Mouse (Mus musculus) midbrain, embryonic 16.5 days (tissue): ENCODE results near the gene Kctd19. TPM values are rescaled to one million over a fixed set of nuclear protein-coding genes. Genes with fewer than 3 reads are reported as not detected.

Experiments used
- ATAC-seq: fragments of 200-750 bp; cut with Nextera tagmentation; 2 replicates; pipeline ENCODE4 v1.8.0; 2017; ENCODE audit warnings: moderate TSS enrichment
- H3K27ac ChIP-seq: fragments of 300-500 bp; sonication (generic); 2 replicates; pipeline ENCODE4 v1.5.1; 2014; ENCODE audit warnings: mild to moderate bottlenecking, low read length, mixed read lengths
- H3K27me3 ChIP-seq: fragments of 300-500 bp; sonication (generic); 2 replicates; pipeline ENCODE4 v1.6.1; 2014; ENCODE audit warnings: low read depth, low read length, mixed read lengths; ENCODE audit not compliant: control insufficient read depth, insufficient read depth
- H3K36me3 ChIP-seq: fragments of 300-500 bp; sonication (generic); 2 replicates; pipeline ENCODE4 v1.6.1; 2014; ENCODE audit warnings: mild to moderate bottlenecking, low read length, moderate library complexity, mixed read lengths; ENCODE audit not compliant: control insufficient read depth, insufficient read depth
- H3K4me1 ChIP-seq: fragments of 300-500 bp; sonication (generic); 2 replicates; pipeline ENCODE4 v1.6.1; 2014; ENCODE audit warnings: mild to moderate bottlenecking, low read length, mixed read lengths; ENCODE audit not compliant: control insufficient read depth, insufficient read depth
- H3K4me2 ChIP-seq: fragments of 300-500 bp; sonication (generic); 2 replicates; pipeline ENCODE4 v1.6.1; 2014; ENCODE audit warnings: mild to moderate bottlenecking, low read length, mixed read lengths
- H3K4me3 ChIP-seq: fragments of 300-500 bp; sonication (generic); 2 replicates; pipeline ENCODE4 v1.5.1; 2014; ENCODE audit warnings: low read depth, mild to moderate bottlenecking, low read length, moderate library complexity, mixed read lengths
- H3K9ac ChIP-seq: fragments of 300-500 bp; sonication (generic); 2 replicates; pipeline ENCODE4 v1.6.1; 2014; ENCODE audit warnings: low read depth, low read length, mixed read lengths
- H3K9me3 ChIP-seq: fragments of 300-500 bp; sonication (generic); replicated peaks from 2 replicates; pipeline ENCODE4 v1.6.1; 2014; ENCODE audit warnings: mild to moderate bottlenecking, low read length, mixed read lengths; ENCODE audit not compliant: control insufficient read depth, poor library complexity, severe bottlenecking
- WGBS: fragments of 180-500 bp; shearing (Covaris S2); extraction: QIAGEN DNeasy Blood & Tissue Kit; methylation state at CpG from one replicate; pipeline ENCODE4 v1.1.7; 2014; 5-methylcytosine and 5-hydroxymethylcytosine counted together
- polyA plus RNA-seq: library from polyadenylated mRNA; unstranded; fragments of >200 nt; fragmentation: Nextera tagmentation; extraction: Ambion mirVana; gene quantifications from 2 replicates; pipeline ENCODE4 v1.2.1, GENCODE M21; 2015

The Kctd19 gene
- polyA plus RNA-seq, 1 experiment from 2014 or later: not detected

DNA sequence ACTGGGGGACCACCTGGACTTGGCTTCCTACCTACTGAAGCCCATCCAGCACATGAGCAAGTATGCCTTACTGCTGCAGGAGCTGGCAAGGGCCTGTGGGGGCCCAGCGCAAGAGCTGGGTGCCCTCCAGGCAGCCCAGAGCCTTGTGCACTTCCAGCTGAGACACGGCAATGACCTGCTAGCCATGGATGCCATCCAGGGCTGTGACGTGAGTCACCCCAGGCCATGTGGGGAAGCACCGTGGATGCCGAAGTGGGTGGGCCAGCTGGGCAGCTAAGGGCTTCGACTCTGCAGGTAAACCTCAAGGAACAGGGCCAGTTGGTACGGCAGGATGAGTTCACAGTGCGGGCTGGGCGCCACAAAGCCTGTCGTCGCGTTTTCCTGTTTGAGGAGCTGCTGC, 33.0 kb downstream of the Kctd19 start:
- no peak for ATAC-seq
- Histone ChIP-seq H3K27me3 (no peaks in the 10 kb centered on the region), H3K27ac (no peak overlapping the region)

DNA sequence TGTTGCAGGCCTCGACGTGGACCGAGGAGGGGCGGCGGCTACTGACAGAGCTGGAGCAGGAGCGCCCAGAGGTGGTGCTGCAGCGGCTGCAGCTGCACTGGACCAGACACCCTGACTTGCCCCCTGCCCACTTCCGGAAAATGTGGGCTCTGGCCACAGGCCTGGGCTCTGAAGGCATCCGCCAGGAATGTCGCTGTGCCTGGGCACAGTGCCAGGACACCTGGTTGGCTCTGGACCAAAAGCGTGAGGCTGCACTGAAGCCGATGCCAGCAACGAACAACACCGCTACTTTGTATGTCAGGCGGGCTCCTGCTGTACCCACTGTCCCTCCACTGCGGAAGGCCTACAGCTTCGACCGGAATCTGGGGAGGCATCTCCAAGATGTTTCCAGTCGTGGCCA, 34.6 kb downstream of the Kctd19 start:
- H3K9me3 ChIP-seq: peaks cover 3% of the 10 kb centered on the region
- WGBS: 66% methylated on average over 19 of the region's 19 CpGs
- H3K36me3 ChIP-seq: no peaks in the 10 kb centered on the region
- no peak overlapping the region for H3K4me3 ChIP-seq
- no peak for ATAC-seq
- peaks cover 6% of the 10 kb centered on the region; the same call in 1 of the 2 replicates for H3K4me1 ChIP-seq
- H3K27ac ChIP-seq: no peak overlapping the region
- H3K9ac ChIP-seq: no peak overlapping the region
- no peak overlapping the region for H3K4me2 ChIP-seq
- no peaks in the 10 kb centered on the region for H3K27me3 ChIP-seq

More for the DNA sequence above, 33.0 kb downstream of the Kctd19 start:
- no peak overlapping the region for H3K9ac ChIP-seq
- H3K4me3 ChIP-seq: no peak overlapping the region
- H3K36me3 ChIP-seq: no peaks in the 10 kb centered on the region
- H3K4me2 ChIP-seq: no peak overlapping the region
- peaks cover 4% of the 10 kb centered on the region; the same call in 1 of the 2 replicates for H3K4me1 ChIP-seq
- 87% methylated on average over 12 of the region's 12 CpGs for WGBS
- no peaks in the 10 kb centered on the region for H3K9me3 ChIP-seq

DNA sequence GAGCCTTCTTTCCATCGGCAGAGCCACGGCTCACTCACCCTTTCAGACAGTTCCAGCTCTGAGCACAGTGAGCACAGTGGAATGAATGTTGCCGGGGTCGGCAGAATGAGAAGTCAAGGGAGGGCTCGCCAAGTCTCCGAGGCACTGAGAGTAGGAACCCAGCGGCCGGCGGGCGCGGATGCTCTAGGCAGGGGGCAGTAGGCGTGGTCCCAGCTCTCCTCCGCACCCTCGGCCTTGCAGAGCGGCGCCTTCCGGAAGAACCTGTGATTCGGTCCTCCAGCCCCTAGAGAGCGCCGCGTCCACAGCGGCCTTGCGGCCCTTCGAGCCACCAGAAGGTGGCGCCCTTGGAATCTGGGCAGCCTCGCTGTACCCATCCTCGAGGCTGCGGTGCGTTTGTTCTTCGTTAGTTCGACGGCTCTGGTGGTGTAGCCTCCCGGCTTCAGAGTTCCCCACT, 38.8 kb downstream of the Kctd19 start:
- 29% methylated on average over 31 of the region's 33 CpGs for WGBS

DNA sequence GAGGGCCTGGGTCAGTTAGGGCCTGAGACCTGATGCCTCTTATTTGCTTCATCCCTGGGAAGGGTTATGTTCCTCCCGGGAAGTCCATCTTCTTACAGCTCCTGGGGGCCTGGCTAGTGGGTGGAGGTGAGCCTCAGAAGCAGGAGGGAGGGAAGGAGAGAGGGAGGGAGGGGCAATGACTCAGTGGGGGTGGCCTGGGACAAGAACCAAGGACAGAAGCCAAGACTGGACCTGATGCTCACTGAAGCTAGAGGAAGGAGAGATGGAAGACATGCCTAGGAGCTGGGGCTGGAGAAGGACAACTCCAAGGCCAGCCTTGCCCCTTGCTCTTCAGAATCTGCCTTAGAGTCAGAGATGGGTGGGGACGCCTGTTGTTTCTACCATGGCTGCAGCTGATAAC, 40.3 kb downstream of the Kctd19 start, which contains the start of gene Plekhg4:
Gene Plekhg4, plus strand, starts transcription at position 243 of the 400 bp plus-strand sequence.
- H3K4me3 ChIP-seq: no peak within 1 kb of the TSS
- no peak within 1 kb of the TSS for H3K4me2 ChIP-seq
- no peak within 1 kb of the TSS for H3K27ac ChIP-seq
- H3K9ac ChIP-seq: no peak within 1 kb of the TSS
- WGBS: 64% methylated on average over 2 of the region's 2 CpGs
- no peak for ATAC-seq
- peaks cover 6% of the 10 kb centered on the region; the same call in 1 of the 2 replicates for H3K4me1 ChIP-seq
- 0 out of 2 replicates have a peak, but pooled peaks cover 4% of the 10 kb centered on the region for H3K36me3 ChIP-seq
- peaks cover 3% of the 10 kb centered on the region for H3K9me3 ChIP-seq
- H3K27me3 ChIP-seq: no peaks in the 10 kb centered on the region

More for the DNA sequence above, 38.8 kb downstream of the Kctd19 start:
- ATAC-seq: no peak
- Histone ChIP-seq H3K36me3 (0 out of 2 replicates have a peak, but pooled peaks cover 2% of the 10 kb centered on the region), H3K27ac (no peak overlapping the region), H3K4me2 (peak overlapping the region; percentile 49), H3K9me3 (peaks cover 3% of the 10 kb centered on the region), H3K9ac (no peak overlapping the region; the same call in 1 of the 2 replicates), H3K4me3 (0 out of 2 replicates have a peak overlapping the region, but pooled peaks have one; percentile 2), H3K4me1 (peaks cover 6% of the 10 kb centered on the region; the same call in 1 of the 2 replicates), H3K27me3 (no peaks in the 10 kb centered on the region)

DNA sequence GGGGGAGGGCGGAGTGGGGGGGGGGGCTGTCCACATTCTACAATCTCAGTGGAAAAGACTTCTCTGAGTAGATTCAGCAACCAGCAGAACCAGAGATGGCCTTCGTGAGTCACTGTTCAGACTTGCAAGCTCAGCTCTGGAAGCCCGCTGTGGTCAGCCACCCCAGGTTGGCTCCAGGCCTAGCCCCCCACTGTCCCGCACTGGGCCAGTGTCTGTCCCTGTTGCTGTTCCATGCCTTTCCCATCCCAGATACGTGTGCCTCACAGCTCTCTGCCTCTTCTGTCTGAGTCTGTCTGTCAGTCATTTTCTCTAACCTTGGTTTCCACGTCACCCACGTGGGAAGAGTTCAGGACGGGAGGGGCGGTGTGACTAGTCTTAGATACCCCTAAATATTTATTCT, 40.8 kb downstream of the Kctd19 start:
- 84% methylated on average over 9 of the region's 9 CpGs for WGBS
- no peak overlapping the region for H3K9ac ChIP-seq
- no peaks in the 10 kb centered on the region for H3K27me3 ChIP-seq
- H3K4me3 ChIP-seq: no peak overlapping the region
- no peak overlapping the region for H3K4me2 ChIP-seq
- 0 out of 2 replicates have a peak, but pooled peaks cover 4% of the 10 kb centered on the region for H3K36me3 ChIP-seq
- H3K4me1 ChIP-seq: peaks cover 6% of the 10 kb centered on the region; the same call in 1 of the 2 replicates
- H3K27ac ChIP-seq: no peak overlapping the region
- ATAC-seq: no peak
- H3K9me3 ChIP-seq: peaks cover 3% of the 10 kb centered on the region

DNA sequence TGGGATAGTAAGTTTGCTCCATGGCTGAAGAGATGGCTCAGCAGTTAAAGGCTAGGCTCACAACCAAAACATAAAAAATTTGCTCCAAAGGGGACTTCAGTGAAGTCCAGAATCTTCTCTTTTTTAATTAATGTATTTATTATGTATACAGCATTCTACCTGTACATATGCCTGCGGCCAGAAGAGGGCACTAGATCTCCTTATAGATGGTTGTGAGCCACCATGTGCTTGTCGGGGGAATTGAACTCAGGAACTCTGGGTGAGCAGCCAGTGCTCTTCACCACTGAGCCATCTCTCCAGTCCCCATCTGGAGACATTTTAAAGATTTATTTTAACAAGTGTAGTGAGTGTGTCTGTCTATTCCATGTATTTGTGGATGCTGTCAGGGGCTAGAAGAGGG, 46.2 kb downstream of the Kctd19 start:
- Histone ChIP-seq H3K27ac (no peak overlapping the region), H3K27me3 (no peaks in the 10 kb centered on the region), H3K4me3 (no peak overlapping the region), H3K9me3 (no peaks in the 10 kb centered on the region), H3K36me3 (peaks cover 20% of the 10 kb centered on the region; the same call in 1 of the 2 replicates), H3K9ac (no peak overlapping the region), H3K4me2 (no peak overlapping the region), H3K4me1 (no peaks in the 10 kb centered on the region)
- WGBS: 72% methylated on average over 2 of the region's 2 CpGs
- no peak for ATAC-seq

DNA sequence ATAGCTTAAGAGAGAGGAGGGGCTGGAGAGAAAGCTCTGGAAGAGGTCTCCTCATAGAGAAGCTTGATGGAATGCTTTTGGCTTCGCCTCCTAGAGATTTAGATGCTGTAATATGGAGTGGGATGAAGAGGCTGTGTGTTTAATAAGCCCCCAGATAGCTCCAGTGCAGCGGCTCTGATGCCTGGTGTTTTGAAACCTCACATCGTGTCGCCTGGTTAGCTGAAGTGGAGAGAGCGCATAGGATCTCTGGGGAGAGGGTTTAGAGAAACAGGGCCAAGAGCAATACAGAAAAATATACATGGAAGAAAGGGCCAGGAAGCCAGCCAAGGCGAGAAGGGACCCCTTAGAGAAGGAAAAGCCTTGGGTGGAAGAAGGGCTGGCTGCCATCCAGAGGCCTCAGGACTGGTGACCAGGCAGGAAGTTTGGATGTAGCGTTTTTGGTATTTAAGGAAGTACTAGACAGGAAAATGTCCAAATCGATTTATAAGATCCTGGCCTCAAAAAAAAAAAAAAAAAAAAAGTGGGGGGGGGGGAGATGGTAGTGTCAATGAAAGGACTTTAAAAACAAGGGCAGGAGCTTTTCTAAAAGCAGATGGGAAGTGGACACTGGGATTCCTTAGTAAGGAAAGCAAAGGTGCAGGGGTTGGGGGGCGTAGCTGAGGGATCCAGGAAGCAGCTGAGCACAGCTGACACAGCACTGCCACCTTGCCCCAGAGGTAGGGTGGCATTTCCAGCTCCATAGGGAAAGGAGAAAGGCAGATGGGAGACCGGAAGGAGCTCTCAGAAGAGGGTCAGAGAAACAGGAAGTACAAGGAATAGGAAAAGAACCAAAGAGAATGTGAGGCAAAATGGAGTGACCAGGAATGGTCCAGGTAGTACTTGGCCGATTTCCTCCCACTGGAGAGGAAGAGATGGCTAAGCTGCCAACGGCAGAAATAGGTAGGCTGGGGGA, 51.3 kb downstream of the Kctd19 start:
- no peak overlapping the region for H3K9ac ChIP-seq
- WGBS: 74% methylated on average over 12 of the region's 12 CpGs
- no peaks in the 10 kb centered on the region for H3K9me3 ChIP-seq
- no peak overlapping the region for H3K4me2 ChIP-seq
- no peak overlapping the region for H3K4me3 ChIP-seq
- peaks cover 18% of the 10 kb centered on the region for H3K36me3 ChIP-seq
- 0 out of 2 replicates have a peak overlapping the region, but pooled peaks have one; percentile 14 for H3K27ac ChIP-seq
- no peaks in the 10 kb centered on the region for H3K27me3 ChIP-seq
- no peaks in the 10 kb centered on the region for H3K4me1 ChIP-seq
- no peak for ATAC-seq

DNA sequence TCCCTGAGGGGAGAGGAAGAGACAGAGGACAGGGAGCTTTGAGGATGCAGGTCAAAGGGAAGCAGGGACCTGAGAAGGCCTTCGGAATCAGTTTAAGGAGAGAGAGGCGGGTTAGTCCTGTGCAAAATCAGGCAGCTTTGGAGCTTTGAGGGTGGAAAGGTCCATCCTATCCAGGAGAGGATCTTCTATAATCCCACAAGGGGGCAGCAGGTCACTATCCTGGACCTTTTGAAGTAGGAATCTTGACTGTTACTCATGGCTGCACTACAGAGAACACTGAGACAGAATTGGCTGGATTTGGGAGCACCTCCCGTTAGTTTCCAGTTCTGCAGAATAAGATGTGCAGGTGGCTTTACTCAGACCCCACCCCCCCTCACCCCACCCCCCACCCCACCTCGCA, 53.7 kb downstream of the Kctd19 start:
- Histone ChIP-seq H3K4me3 (no peak overlapping the region), H3K27ac (no peak overlapping the region), H3K9me3 (no peaks in the 10 kb centered on the region), H3K4me2 (no peak overlapping the region), H3K9ac (no peak overlapping the region), H3K4me1 (no peaks in the 10 kb centered on the region), H3K36me3 (peaks cover 21% of the 10 kb centered on the region), H3K27me3 (no peaks in the 10 kb centered on the region)
- peak; percentile 46; the same call in 1 of the 2 replicates for ATAC-seq
- WGBS: 46% methylated on average over 4 of the region's 4 CpGs

DNA sequence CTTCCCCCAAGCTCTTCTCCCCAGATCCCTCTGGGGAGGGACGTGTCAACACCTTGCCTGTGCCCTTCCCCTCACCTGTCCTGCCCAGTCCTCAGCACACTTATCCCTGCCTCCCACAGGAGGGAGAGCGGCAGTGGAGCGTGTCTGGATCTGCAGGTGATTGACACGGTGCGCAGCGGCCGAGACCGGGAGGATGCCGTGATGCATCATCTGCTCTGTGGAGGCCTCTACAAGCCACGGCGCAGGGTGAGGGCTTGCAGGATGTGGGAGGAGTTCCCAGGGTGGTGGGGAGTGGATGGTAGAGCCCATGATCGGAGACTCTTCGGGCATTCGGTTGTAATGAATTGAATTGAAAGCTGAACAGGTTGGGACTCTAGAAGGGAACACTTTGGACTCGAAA, 54.1 kb downstream of the Kctd19 start:
- Histone ChIP-seq H3K36me3 (peaks cover 17% of the 10 kb centered on the region), H3K27me3 (no peaks in the 10 kb centered on the region), H3K4me2 (no peak overlapping the region), H3K27ac (no peak overlapping the region), H3K4me3 (no peak overlapping the region), H3K9me3 (no peaks in the 10 kb centered on the region), H3K9ac (no peak overlapping the region), H3K4me1 (no peaks in the 10 kb centered on the region)
- 64% methylated on average over 15 of the region's 15 CpGs for WGBS
- peak; percentile 44; the same call in 1 of the 2 replicates for ATAC-seq
